Mouse (Mus musculus) ES-E14 (cell line): ENCODE data around the gene Suv39h2.

Experiments used
- CHD2 ChIP-seq: IDR thresholded peaks from 2 replicates; pipeline ENCODE4 v1.6.1; 2014; ENCODE audit warnings: mild to moderate bottlenecking, low read depth, low read length, inconsistent platforms
- MAFK ChIP-seq: IDR thresholded peaks from 2 replicates; pipeline ENCODE4 v1.6.1; 2014; ENCODE audit warnings: mild to moderate bottlenecking, low read depth, low read length, inconsistent platforms; ENCODE audit not compliant: insufficient read depth
- ZNF384 ChIP-seq: IDR thresholded peaks from 2 replicates; pipeline ENCODE4 v1.6.1; 2012; ENCODE audit warnings: low read depth, low read length, inconsistent platforms

DNA sequence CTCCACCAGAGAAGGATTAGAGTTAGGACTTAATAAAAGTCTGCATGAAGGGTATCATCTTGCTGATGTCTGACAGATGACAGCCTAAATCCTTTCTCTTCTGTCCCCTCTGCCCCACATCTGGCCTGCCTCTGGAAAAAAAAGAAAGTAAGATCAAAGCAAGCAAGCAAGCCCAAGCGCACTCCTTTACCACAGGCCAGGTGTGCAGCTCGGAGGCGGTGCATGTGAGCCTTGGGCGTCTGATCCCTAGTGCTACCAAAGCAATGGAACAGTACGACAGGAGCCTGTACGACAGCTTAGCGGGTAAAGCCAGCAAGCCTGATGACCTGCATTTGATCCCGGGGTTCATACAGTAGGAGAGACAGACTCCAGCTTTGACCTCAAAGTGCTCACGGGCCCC, 43.9 kb downstream of the Suv39h2 start:
- no peak for TF ChIP-seq MAFK
- no peak for TF ChIP-seq CHD2
- TF ChIP-seq ZNF384, result no peak
